Mouse (Mus musculus): Measurements from ENCODE around the gene Ccdc114. TPM values are rescaled to one million over a fixed set of nuclear protein-coding genes. Genes with fewer than 3 reads are reported as not detected.
A peak's percentile ranks its signal among the peaks of the same experiment; 100 is the strongest.
"Not testable (repeated sequence)": the region's sequence is repeated elsewhere in the genome, so short reads cannot be mapped to it uniquely, and the experiment has no call there.

Gene Ccdc114
- polyA plus RNA-seq, 1 experiment from 2014 or later, result 5.2 TPM

DNA sequence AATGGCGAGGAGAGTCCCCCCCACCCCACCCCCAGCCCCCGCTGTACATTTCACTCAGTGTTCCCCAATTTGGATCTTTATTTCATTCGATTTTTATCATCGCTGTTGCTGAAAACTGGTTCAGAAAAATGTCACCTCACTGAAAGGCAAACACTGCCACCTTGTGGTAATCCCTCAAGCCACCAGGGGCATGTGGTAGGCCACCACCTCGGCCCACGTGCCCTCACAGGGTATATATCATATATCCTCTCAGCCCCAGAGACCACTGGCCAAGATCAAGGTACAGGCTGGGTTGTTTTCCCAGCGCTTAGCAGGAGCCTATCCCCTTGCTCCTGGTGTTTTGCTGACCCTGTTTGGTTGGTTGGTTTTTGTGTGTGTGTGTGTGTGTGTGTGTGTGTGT is 11.2 kb downstream of the Ccdc114 start:
- Histone ChIP-seq H3K36me3 (no peaks in the 10 kb centered on the region), H3K4me1 (replicated peaks) (no peaks in the 10 kb centered on the region), H3K27me3 (no peaks in the 10 kb centered on the region), H3K27ac (no peak overlapping the region), H3K4me3 (replicated peaks) (no peak overlapping the region), H3K9ac (replicated peaks) (no peak overlapping the region), H3K4me2 (no peak overlapping the region), H3K9me3 (peaks cover 9% of the 10 kb centered on the region; the same call in 1 of the 2 replicates)
- peak; percentile 75; the same call in 1 of the 2 replicates for ATAC-seq (ENCODE audit: insufficient number of reproducible peaks, insufficient read depth, low FRiP score, low TSS enrichment, low read depth)
- 33% methylated on average over 7 of the region's 7 CpGs for WGBS

DNA sequence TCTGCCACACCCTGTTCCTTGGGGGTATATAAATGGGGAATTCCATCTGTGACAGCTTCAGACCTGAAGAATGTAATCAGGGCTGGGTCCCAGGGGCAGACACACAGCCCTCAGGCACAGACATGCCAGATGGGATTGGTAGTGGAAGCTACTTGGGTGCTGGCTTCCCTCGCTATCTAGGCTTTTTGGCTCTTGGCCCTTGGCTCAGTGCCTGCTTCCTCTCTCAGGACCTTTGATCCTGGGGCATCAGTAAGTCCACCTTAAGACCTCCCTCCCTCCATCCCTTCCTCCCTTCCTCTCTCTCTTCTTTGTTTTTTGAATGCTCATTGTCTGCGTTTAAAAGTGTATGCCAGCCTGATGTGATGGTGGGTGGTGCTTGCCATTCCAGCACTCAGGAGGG is 16.0 kb downstream of the Ccdc114 start:
- H3K4me3 ChIP-seq (replicated peaks), result no peak overlapping the region
- WGBS, result 57% methylated on average over 2 of the region's 2 CpGs
- H3K4me2 ChIP-seq, result no peak overlapping the region
- H3K27ac ChIP-seq, result no peak overlapping the region
- no peaks in the 10 kb centered on the region for H3K4me1 ChIP-seq (replicated peaks)
- no peaks in the 10 kb centered on the region for H3K27me3 ChIP-seq
- H3K36me3 ChIP-seq, result no peaks in the 10 kb centered on the region
- H3K9me3 ChIP-seq, result no peaks in the 10 kb centered on the region
- no peak overlapping the region for H3K9ac ChIP-seq (replicated peaks)
- ATAC-seq (ENCODE audit: insufficient number of reproducible peaks, insufficient read depth, low FRiP score, low TSS enrichment, low read depth), result no peak

GRCm38 (mm10) chr7:45941986-45942385 is 18.1 kb downstream of the Ccdc114 start:
- H3K4me1 ChIP-seq (replicated peaks), result no peaks in the 10 kb centered on the region
- no peak overlapping the region for H3K4me2 ChIP-seq
- no peak overlapping the region for H3K27ac ChIP-seq
- no peaks in the 10 kb centered on the region for H3K27me3 ChIP-seq
- H3K36me3 ChIP-seq, result no peaks in the 10 kb centered on the region
- no peak overlapping the region for H3K4me3 ChIP-seq (replicated peaks)
- no peak overlapping the region for H3K9ac ChIP-seq (replicated peaks)
- 79% methylated on average over 9 of the region's 9 CpGs for WGBS
- ATAC-seq (ENCODE audit: insufficient number of reproducible peaks, insufficient read depth, low FRiP score, low TSS enrichment, low read depth), result no peak
- H3K9me3 ChIP-seq, result no peaks in the 10 kb centered on the region

DNA sequence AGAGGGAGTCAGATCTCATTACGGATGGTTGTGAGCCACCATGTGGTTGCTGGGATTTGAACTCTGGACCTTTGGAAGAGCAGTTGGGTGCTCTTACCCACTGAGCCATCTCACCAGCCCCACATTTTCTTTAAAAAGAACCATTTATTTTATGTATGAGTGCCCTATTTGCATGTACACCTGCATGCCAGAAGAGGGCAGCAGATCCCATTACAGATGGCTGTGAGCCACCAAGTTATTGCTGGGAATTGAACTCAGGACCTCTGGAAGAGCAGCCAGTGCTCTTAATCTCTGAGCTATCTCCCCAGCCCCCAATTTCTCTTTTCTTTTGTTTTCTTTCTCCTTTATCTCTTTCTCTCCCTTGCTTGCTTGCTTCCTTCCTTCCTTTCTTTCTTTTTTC is 19.4 kb downstream of the Ccdc114 start:
- WGBS, result 58% methylated on average over 1 of the region's 1 CpGs
- not testable (repeated sequence) for H3K4me2 ChIP-seq; ATAC-seq (ENCODE audit: insufficient number of reproducible peaks, insufficient read depth, low FRiP score, low TSS enrichment, low read depth); H3K4me1 ChIP-seq (replicated peaks); H3K36me3 ChIP-seq; H3K27ac ChIP-seq; H3K27me3 ChIP-seq; H3K9ac ChIP-seq (replicated peaks); H3K9me3 ChIP-seq; H3K4me3 ChIP-seq (replicated peaks)

DNA sequence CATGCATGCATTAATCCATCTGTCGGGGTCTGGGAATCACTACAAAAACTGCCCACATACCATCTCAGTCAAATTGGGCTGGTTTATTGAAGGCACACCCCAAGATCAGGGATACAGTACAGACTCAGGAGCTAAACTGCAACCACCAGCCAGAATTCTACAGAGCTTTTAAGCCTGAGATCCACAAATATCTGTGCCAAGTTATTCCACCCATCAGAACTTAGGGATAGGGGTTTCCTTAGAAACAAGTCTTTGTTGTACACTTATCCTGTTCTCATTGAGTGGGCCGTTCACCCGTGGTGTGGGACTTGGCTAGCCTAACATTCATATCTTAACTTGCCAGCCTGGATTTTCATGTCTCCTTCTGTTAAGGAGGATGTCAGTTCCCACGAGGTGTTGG is 25.2 kb downstream of the Ccdc114 start:
- Histone ChIP-seq H3K9me3 (no peaks in the 10 kb centered on the region; the same call in 1 of the 2 replicates), H3K4me3 (replicated peaks) (no peak overlapping the region), H3K36me3 (no peaks in the 10 kb centered on the region), H3K9ac (replicated peaks) (no peak overlapping the region), H3K4me1 (replicated peaks) (no peaks in the 10 kb centered on the region), H3K27ac (no peak overlapping the region), H3K4me2 (no peak overlapping the region), H3K27me3 (no peaks in the 10 kb centered on the region)
- no peak for ATAC-seq (ENCODE audit: insufficient number of reproducible peaks, insufficient read depth, low FRiP score, low TSS enrichment, low read depth)
- WGBS, result 81% methylated on average over 4 of the region's 4 CpGs

GRCm38 (mm10) chr7:45956611-45957010 is 32.7 kb downstream of the Ccdc114 start:
- 62% methylated on average over 4 of the region's 4 CpGs for WGBS
- Histone ChIP-seq H3K4me2 (no peak overlapping the region), H3K9me3 (no peaks in the 10 kb centered on the region; the same call in 1 of the 2 replicates), H3K4me1 (replicated peaks) (no peaks in the 10 kb centered on the region), H3K36me3 (no peaks in the 10 kb centered on the region), H3K4me3 (replicated peaks) (no peak overlapping the region), H3K27ac (no peak overlapping the region), H3K27me3 (no peaks in the 10 kb centered on the region; the same call in 1 of the 2 replicates), H3K9ac (replicated peaks) (no peak overlapping the region)
- no peak for ATAC-seq (ENCODE audit: insufficient number of reproducible peaks, insufficient read depth, low FRiP score, low TSS enrichment, low read depth)

DNA sequence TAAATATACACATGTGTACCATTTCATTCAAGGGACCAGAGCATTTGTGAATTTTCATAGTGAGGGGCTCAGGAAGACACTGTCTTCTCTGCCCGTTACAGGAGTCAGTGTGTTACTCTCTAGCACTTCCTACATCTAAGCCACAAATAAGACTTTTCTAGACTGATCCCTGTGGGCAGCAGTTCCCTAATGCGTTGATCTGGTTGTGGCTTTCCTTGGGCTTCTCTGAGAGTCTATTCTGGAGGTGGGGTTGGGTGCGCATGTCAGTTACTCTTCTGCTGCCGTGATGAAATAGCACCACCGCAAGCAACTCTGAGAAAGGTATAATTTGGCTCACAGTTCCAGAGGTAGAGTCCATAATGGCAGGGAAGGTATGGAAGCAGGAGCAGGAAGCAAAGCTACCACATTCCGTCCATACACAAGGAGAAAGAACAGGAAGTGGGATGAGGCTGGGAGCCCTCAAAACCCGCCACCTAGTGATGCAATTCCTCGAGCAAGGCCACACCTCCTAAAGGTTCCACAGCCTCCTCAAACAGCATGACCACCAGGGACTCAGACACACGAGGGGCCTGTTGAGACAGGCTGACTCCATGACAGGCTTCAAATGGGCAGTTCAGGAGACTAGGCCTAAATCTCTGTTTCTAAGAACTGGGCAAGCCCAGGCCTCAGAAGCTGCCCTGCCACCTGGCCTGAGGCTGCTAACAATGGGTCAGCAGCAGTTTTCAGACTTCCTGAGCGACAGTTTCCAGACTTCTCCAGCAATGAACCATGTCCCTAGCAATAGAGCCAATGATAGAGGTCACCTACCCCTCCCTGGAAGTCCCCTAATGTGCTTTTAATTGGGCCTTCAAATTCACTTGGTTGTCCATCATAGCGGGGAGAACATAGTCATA is 48.2 kb downstream of the Ccdc114 start:
- Histone ChIP-seq H3K27ac (no peak overlapping the region), H3K4me3 (replicated peaks) (no peak overlapping the region), H3K4me1 (replicated peaks) (no peaks in the 10 kb centered on the region), H3K36me3 (no peaks in the 10 kb centered on the region), H3K4me2 (no peak overlapping the region), H3K9me3 (no peaks in the 10 kb centered on the region), H3K9ac (replicated peaks) (no peak overlapping the region), H3K27me3 (0 out of 2 replicates have a peak, but pooled peaks cover 6% of the 10 kb centered on the region)
- WGBS, result 78% methylated on average over 11 of the region's 11 CpGs
- no peak for ATAC-seq (ENCODE audit: insufficient number of reproducible peaks, insufficient read depth, low FRiP score, low TSS enrichment, low read depth)

DNA sequence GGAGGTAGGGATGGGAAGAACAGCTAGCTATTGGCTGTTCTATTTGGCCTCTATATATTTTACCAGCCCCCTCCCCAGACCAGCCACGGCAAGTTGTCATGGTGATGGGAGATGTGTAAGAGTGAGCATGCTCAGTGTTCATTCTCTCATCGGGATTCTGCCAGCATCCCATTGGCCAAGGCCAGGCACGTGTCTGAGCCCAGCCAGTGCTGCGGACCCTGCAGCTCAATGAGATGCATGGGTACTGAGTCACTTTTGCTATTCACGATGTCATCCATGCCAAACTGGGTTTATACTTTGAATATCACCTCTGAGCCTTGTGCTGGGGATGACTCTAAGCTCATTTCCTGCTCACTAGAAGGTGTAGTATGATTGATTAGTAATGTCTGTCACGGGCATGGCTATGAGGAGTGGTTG is 49.4 kb downstream of the Ccdc114 start:
- ATAC-seq (ENCODE audit: insufficient number of reproducible peaks, insufficient read depth, low FRiP score, low TSS enrichment, low read depth), result no peak
- WGBS, result 84% methylated on average over 6 of the region's 6 CpGs
- no peaks in the 10 kb centered on the region for H3K4me1 ChIP-seq (replicated peaks)

GRCm38 (mm10) chr7:45974103-45974502 is 50.2 kb downstream of the Ccdc114 start:
- Histone ChIP-seq H3K9me3 (no peaks in the 10 kb centered on the region), H3K27ac (no peak overlapping the region), H3K4me3 (replicated peaks) (no peak overlapping the region), H3K36me3 (no peaks in the 10 kb centered on the region), H3K4me2 (no peak overlapping the region), H3K27me3 (0 out of 2 replicates have a peak, but pooled peaks cover 3% of the 10 kb centered on the region), H3K9ac (replicated peaks) (no peak overlapping the region), H3K4me1 (replicated peaks) (no peaks in the 10 kb centered on the region)
- ATAC-seq (ENCODE audit: insufficient number of reproducible peaks, insufficient read depth, low FRiP score, low TSS enrichment, low read depth), result no peak
- WGBS, result 62% methylated on average over 6 of the region's 6 CpGs

More for the DNA sequence above, 49.4 kb downstream of the Ccdc114 start:
- 0 out of 2 replicates have a peak, but pooled peaks cover 6% of the 10 kb centered on the region for H3K27me3 ChIP-seq
- no peak overlapping the region for H3K27ac ChIP-seq
- H3K4me2 ChIP-seq, result no peak overlapping the region
- H3K4me3 ChIP-seq (replicated peaks), result no peak overlapping the region
- no peaks in the 10 kb centered on the region for H3K9me3 ChIP-seq
- no peaks in the 10 kb centered on the region for H3K36me3 ChIP-seq
- no peak overlapping the region for H3K9ac ChIP-seq (replicated peaks)

GRCm38 (mm10) chr7:45974512-45974911 is 50.6 kb downstream of the Ccdc114 start:
- H3K9ac ChIP-seq (replicated peaks), result no peak overlapping the region
- 65% methylated on average over 6 of the region's 6 CpGs for WGBS
- no peak overlapping the region for H3K4me3 ChIP-seq (replicated peaks)
- no peaks in the 10 kb centered on the region for H3K27me3 ChIP-seq
- no peaks in the 10 kb centered on the region for H3K9me3 ChIP-seq
- H3K36me3 ChIP-seq, result no peaks in the 10 kb centered on the region
- H3K4me2 ChIP-seq, result no peak overlapping the region
- ATAC-seq (ENCODE audit: insufficient number of reproducible peaks, insufficient read depth, low FRiP score, low TSS enrichment, low read depth), result no peak
- H3K27ac ChIP-seq, result no peak overlapping the region
- no peaks in the 10 kb centered on the region for H3K4me1 ChIP-seq (replicated peaks)

DNA sequence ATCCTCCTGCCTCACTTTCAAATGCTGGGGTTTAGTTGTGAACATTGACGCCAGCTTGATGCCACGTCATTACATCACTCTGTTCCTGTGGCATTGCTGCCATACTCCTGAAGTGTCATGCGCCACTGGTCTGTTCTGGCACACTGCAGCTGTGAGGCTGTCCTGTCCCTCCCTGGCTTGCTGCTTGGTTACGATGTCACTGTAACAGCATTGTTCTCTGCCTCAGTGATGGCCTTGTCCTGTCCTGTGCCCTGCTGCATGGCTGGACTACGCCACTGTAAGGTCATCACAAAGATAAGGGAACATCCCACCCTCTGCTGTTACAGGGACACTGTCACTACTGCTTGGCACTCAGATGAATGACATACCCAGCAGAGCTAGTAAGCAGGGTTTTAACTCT is 57.7 kb downstream of the Ccdc114 start:
- Histone ChIP-seq H3K4me2 (no peak overlapping the region), H3K9me3 (no peaks in the 10 kb centered on the region)
- WGBS, result 83% methylated on average over 5 of the region's 5 CpGs

More for the DNA sequence above, 57.7 kb downstream of the Ccdc114 start:
- Histone ChIP-seq H3K27me3 (peaks cover 4% of the 10 kb centered on the region; the same call in 1 of the 2 replicates), H3K27ac (no peak overlapping the region), H3K4me3 (replicated peaks) (no peak overlapping the region), H3K36me3 (no peaks in the 10 kb centered on the region), H3K4me1 (replicated peaks) (no peaks in the 10 kb centered on the region), H3K9ac (replicated peaks) (no peak overlapping the region)
- no peak for ATAC-seq (ENCODE audit: insufficient number of reproducible peaks, insufficient read depth, low FRiP score, low TSS enrichment, low read depth)

Measured in limb, embryonic 12.5 days (tissue).